Mouse (Mus musculus): ENCODE measurements around the gene Slf2.
A peak's percentile ranks its signal among the peaks of the same experiment; 100 is the strongest.

DNA sequence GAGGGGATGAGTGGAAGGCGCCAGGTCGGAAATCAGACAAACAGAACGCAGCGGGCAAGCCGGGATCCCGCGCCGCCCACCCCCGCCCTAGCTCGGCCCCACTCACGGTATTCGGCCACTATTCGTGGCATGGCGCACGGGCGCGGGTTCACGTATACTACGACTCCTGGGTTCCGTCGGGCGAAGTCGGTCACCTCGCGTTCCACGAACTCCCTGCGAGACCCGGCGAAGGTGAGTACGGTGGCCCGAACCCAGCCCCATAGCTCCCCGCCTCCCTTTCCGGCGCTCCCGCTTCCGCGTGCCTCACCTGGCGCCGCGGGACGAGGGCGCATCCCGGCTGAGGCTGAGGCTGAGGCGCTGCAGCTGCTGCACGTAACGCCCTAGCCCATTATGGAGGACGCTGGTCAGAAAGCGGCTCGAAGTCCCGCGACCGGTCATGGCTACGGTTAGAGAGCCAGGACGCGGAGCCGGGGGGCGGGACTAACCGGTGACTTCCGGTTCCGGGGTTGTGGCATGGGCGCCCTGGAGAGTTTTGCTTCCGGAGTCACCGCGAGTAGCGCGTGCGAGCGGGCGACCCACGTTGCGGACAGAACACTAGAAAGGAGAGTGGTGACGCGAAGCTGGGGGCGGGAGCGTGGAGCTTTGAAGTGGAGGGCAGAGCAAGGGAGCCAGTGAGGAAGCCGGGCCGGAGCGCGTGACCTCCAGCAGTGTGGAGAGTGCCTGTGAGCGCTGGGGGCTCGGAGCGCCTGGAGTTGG lies 75.2 kb downstream of the Slf2 start, which contains the start of gene Mrpl43:
- TF ChIP-seq CTCF (IDR thresholded peaks at IDR 0.05; ENCODE audit: control insufficient read depth, insufficient read depth, low read length) (no peak), POLR2A (IDR thresholded peaks at IDR 0.05; ENCODE audit: borderline replicate concordance, control insufficient read depth, low read depth, low read length) (peak; percentile 34; the same call in 1 of the 2 replicates)

Data from bone marrow, adult 2 months (tissue).